Mouse (Mus musculus) thymus, adult 18-20 months (tissue): Measurements from ENCODE around the gene Sod1.
"Not testable (repeated sequence)": the region's sequence is repeated elsewhere in the genome, so short reads cannot be mapped to it uniquely, and the experiment has no call there.

Experiments used
- DNase-seq, 2 experiments: peaks; one replicate each; pipeline ENCODE4 v3.0.0; 2022; ENCODE audit warnings: mixed read lengths in 2 of 2

Sod1 gene

GRCm38 (mm10) chr16:90213477-90214339 lies 6.8 kb upstream of the Sod1 start:
- no peak for DNase-seq

DNA sequence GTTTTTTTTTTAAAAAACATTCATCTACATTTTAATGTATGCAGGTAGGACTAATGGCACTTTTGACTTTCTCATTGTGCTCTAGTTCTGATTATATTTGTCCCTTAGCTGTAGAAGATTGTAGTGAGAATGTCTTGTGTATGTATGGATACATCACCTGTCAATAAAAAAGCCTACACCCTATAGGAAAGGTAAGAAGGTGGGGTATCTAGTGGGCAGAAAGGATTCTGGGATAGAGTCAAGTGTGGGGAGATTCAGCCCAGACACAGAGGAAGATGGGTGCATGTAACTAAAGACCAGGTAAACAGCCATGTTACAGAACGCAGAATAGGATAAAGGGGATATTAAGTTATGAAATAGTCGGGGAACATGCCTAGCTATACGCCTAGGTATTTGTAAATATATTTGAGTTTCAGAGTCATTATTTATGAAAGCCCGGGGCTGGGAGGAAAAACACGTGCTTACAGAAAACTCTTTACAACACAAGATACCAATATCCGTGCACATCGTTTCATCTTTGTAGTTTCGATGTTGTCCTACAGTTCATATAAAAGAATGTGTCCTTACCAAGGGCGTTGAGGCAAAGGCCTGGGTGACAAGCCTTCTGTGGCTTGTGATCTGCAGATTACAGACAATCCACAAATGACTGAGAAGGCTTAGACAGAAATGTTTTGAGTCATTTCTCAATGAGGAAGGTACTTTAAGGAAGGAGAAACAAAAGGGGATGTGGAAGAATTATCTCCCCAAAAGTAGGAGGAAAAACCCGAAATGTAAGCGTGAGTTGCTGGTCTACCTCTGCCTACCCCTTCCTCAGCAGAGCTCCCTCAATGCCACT lies 5.6 kb upstream of the Sod1 start:
- DNase-seq: no peak

- not testable (repeated sequence) for DNase-seq
These were observed 4.7 kb upstream of the Sod1 start for GRCm38 (mm10) chr16:90215879-90216278.

GRCm38 (mm10) chr16:90216414-90216813 lies 4.1 kb upstream of the Sod1 start:
- no peak for DNase-seq

DNA sequence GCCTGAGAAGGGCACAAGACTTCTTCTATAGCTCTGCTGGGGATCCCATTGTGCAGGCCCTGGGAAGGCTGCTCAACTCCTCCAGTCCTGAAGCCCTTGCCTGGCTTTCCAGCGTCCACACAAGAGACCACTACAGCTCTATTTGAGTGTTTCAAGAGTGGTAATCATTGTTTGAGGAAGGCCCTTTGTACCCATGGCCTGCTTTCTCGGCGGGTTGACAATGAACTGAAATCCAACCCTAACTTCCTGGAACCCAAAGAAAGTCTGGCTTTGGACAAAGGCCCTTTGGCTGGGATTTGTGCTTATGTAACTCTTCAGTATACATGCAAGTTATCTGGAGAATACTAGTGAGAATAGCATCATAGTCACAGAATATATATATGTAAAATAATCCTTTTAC lies 3.2 kb upstream of the Sod1 start:
- no peak for DNase-seq

DNA sequence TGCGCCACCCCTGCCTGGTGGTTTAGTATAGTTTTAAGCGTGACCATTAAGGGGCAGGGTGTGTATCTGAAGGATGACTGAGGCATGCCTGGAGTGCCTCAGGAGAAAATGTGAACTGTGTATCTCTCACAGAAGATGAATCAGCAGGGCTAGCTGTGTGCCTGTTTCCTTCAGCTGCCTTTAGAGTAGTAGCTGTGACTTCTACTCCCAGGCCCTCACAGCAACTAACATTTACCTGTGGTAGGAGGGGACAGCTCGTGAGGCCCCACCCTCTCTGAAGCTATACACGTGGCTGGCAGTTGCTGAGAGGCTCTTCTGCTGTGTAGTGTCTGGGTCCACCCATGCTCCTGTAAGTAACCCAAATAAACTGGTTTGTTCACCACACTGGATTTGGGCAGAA lies 2.6 kb upstream of the Sod1 start:
- DNase-seq: no peak

DNA sequence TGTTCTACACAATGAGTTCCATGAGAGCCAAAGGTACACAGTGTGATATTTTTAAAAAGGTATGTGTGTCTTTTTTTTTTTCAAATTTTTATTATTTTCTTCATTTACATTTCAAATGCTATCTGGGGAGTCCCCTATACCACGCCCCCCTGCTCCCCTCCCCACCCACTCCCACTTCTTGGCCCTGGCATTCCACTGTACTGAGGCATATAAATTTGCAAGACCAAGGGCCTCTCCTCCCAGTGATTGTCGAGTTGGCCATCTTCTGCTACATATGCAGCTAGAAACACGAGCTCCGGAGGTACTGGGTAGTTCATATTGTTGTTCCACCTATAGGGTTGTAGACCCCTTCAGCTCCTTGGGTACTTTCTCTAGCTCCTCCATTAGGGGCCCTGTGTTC lies 1.1 kb upstream of the Sod1 start:
- DNase-seq: not testable (repeated sequence)

- DNase-seq: peak in 1 of 2 experiments; percentile 44
These were observed 408 bp downstream of the Sod1 start for GRCm38 (mm10) chr16:90220892-90221431.

- DNase-seq: no peak
These were observed 1.0 kb downstream of the Sod1 start for GRCm38 (mm10) chr16:90221441-90222070.

GRCm38 (mm10) chr16:90229897-90230296 lies 9.3 kb downstream of the Sod1 start:
- DNase-seq: no peak

DNA sequence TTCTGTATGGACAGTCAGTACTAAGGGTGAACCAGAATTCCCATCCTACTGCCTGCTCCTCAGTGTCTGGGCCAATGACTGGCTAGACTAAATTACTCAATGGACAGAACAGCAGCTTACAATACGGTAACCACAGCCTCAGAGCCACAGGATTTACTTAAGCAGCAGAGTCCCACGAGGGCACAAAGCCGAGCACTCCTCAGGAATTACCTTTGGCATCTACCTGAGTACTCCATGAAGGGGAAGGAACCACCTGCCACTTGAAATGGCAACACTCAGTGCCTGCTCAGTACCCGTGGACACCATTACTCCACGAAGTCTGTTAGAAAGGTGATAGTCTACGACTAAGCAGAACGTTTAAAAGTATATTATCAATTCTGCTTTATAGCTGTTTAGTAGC lies 10.7 kb downstream of the Sod1 start:
- DNase-seq: no peak

DNA sequence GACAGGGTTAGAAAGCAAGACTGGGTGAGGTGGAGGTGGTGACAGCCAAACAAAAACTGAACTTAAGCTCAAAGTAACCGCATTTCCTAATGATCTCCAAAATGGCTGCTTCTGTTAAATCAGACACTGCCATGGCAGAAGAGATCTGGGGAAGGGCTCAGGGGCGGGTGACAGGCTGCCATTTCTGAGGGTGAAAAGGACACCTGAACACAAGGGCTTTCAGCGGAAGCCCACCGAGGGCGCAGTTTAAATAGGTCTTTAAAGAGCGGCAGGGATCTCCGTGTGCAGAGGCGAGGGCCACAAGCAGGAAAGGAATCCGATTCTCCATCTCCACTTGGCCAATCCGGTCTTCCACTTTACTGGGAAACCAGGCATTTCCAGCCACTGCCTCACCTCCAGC lies 13.1 kb downstream of the Sod1 start:
- no peak for DNase-seq

DNA sequence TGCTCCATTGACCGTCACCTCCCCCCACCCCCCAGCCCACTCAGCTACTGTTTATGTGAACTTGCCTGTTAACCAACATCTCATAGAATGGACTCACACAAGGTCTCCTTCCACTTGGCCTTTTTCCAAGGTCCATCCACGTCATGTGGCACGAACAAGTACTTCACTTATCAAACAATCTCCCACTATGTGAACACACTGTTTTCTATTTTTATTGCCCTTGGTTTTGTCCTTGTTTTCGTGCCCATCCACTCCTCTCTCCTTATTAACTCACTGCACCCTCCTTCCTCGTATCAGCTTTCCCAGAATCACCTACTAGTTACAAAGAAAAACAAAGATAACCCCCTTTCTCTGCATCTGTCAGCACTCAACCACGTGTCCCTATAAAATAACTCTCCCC lies 14.1 kb downstream of the Sod1 start:
- no peak for DNase-seq

- DNase-seq: no peak
These were observed 14.6 kb downstream of the Sod1 start for GRCm38 (mm10) chr16:90235188-90235587.

DNA sequence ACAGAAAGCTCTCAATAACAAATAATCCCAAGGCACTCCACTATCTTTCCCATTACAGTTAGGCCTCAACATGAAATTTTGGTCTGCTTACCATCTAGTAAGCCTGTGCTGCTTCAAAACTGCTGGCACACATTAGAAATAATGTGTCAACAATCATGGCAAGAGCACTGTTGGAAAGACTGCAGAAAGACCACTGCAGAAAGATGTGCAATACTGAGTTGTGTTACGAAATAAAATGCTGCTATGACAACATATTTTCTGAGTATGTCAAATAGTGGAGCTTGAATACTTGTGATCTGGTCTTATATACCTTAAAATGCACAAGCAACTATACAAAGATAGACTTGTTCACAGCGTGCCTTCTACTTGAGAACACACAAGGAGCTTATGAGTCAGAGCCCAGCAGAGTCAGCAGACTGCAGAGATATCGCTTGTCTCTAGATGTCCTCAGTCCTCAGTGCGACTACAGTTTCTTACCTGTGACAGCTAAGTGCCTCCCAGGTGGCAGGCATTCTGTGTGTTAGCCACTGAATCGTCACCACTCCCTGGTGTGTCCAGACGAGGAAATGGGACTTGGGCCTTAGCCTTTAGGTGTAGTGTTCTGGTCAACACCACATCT lies 18.7 kb downstream of the Sod1 start:
- DNase-seq: no peak

DNA sequence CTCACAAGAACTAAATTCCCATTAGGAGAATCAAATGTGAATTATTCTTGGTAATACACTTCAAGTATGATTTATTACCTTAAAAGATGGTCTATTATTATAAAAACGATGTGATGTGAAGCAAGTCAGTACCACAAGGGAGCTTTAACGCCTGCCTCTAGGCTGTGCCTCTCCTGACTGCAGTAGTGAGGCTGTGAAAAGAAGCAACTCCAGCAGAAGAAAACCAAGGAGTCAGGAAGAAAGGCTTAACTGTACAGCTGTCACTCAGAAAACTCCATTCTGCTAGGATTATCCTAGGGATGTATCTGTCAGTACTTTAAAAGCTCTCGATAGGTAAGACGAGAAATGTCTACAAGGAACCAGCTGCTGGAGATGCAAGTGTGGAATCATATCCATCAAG lies 21.3 kb downstream of the Sod1 start:
- no peak for DNase-seq

- no peak for DNase-seq
These were observed 22.1 kb downstream of the Sod1 start for GRCm38 (mm10) chr16:90242426-90243304.

- DNase-seq: no peak
These were observed 29.5 kb downstream of the Sod1 start for GRCm38 (mm10) chr16:90250099-90250498.

GRCm38 (mm10) chr16:90251256-90251655 lies 30.7 kb downstream of the Sod1 start:
- DNase-seq: not testable (repeated sequence)

GRCm38 (mm10) chr16:90252521-90252920 lies 32.0 kb downstream of the Sod1 start:
- no peak for DNase-seq

GRCm38 (mm10) chr16:90258950-90259349 lies 38.4 kb downstream of the Sod1 start:
- DNase-seq: no peak

DNA sequence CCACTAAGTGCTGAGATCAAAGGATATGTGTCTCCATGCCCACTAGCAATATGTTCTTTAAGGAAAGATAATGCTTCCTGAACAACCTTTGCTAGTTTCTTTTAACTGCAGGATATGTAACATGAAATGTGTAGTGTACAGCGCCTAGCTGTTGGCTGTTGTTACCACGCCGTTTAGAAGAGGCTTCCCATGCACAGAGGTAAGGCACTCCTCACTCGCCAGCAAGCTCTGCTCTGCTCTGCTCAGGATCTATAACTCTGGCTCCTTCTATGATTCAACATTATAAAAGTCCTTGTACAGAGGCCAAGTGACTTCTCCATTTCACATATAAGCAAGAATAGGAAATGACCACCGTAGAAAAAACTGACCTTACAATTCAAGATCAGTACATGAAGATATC lies 39.1 kb downstream of the Sod1 start:
- no peak for DNase-seq
